Mouse (Mus musculus) bone marrow, adult 2 months (tissue): ENCODE results near the gene Crybb3. TPM values are rescaled to one million over a fixed set of nuclear protein-coding genes. Genes with fewer than 3 reads are reported as not detected.

Source experiments
- H3K27ac ChIP-seq: fragments of 200-500 bp; 2 replicates; pipeline ENCODE4 v1.5.1; 2012; ENCODE audit warnings: low read depth, mild to moderate bottlenecking, control low read depth, inconsistent platforms, low read length; ENCODE audit not compliant: control insufficient read depth, poor library complexity, insufficient read depth
- H3K4me1 ChIP-seq: fragments of 200-500 bp; 2 replicates; pipeline ENCODE4 v1.6.1; 2011; ENCODE audit warnings: low read length; ENCODE audit not compliant: control insufficient read depth, insufficient read depth
- H3K4me3 ChIP-seq: fragments of 200-500 bp; replicated peaks from 2 replicates; pipeline ENCODE3; 2011; ENCODE audit warnings: mild to moderate bottlenecking, low read depth, low read length, control low read depth; ENCODE audit not compliant: control insufficient read depth
- CTCF ChIP-seq: fragments of 200-500 bp; IDR thresholded peaks from 2 replicates; pipeline ENCODE4 v1.5.1; 2011; ENCODE audit warnings: low read length, control low read depth; ENCODE audit not compliant: control insufficient read depth, insufficient read depth
- POLR2A ChIP-seq: fragments of 200-500 bp; IDR thresholded peaks from 2 replicates; pipeline ENCODE4 v1.6.1; 2011; ENCODE audit warnings: low read depth, mild to moderate bottlenecking, control low read depth, low read length, borderline replicate concordance; ENCODE audit not compliant: control insufficient read depth
- WGBS: fragments of 180-500 bp; shearing (Covaris S2); methylation state at CpG from one replicate; pipeline ENCODE4 v1.1.7; 2018; 5-methylcytosine and 5-hydroxymethylcytosine counted together
- polyA plus RNA-seq: library from polyadenylated mRNA; stranded (reverse); fragments of >200 nt; gene quantifications from 2 replicates; pipeline ENCODE4 v1.2.4, GENCODE M21; 2011; ENCODE audit warnings: low replicate concordance; ENCODE audit not compliant: missing spikeins, insufficient read depth, insufficient read length

Gene Crybb3
- polyA plus RNA-seq, 1 experiment = not detected

GRCm38 (mm10) chr5:113049876-113050275, 31.5 kb downstream of the Crybb3 start:
- TF ChIP-seq POLR2A (no peak), CTCF (no peak)
- H3K4me3 ChIP-seq = no peak overlapping the region

GRCm38 (mm10) chr5:113045511-113046273, 35.7 kb downstream of the Crybb3 start:
- H3K27ac ChIP-seq = no peak overlapping the region

More at GRCm38 (mm10) chr5:113049876-113050275, 31.5 kb downstream of the Crybb3 start:
- peaks cover 1% of the 10 kb centered on the region; the same call in 1 of the 2 replicates for H3K4me1 ChIP-seq
- H3K27ac ChIP-seq = no peak overlapping the region

GRCm38 (mm10) chr5:113043531-113043930, 37.9 kb downstream of the Crybb3 start:
- no peak overlapping the region for H3K4me3 ChIP-seq
- TF ChIP-seq POLR2A = no peak
- no peak for TF ChIP-seq CTCF
- H3K27ac ChIP-seq = no peak overlapping the region
- H3K4me1 ChIP-seq = no peaks in the 10 kb centered on the region
- WGBS = 69% methylated on average over 8 of the region's 8 CpGs

More at GRCm38 (mm10) chr5:113045511-113046273, 35.7 kb downstream of the Crybb3 start:
- Histone ChIP-seq H3K4me3 (no peak overlapping the region), H3K4me1 (no peaks in the 10 kb centered on the region)
- WGBS = 85% methylated on average over 10 of the region's 10 CpGs
- TF ChIP-seq POLR2A (no peak), CTCF (no peak)

- TF ChIP-seq CTCF (no peak), POLR2A (no peak)
These were observed 39.8 kb downstream of the Crybb3 start for GRCm38 (mm10) chr5:113041567-113042071.

GRCm38 (mm10) chr5:113040776-113041175, 40.6 kb downstream of the Crybb3 start:
- Histone ChIP-seq H3K4me1 (no peaks in the 10 kb centered on the region; the same call in 1 of the 2 replicates), H3K4me3 (no peak overlapping the region), H3K27ac (no peak overlapping the region)
- no peak for TF ChIP-seq CTCF
- TF ChIP-seq POLR2A = no peak
- 67% methylated on average over 6 of the region's 6 CpGs for WGBS

More at GRCm38 (mm10) chr5:113041567-113042071, 39.8 kb downstream of the Crybb3 start:
- H3K27ac ChIP-seq = no peak overlapping the region
- 53% methylated on average over 5 of the region's 5 CpGs for WGBS
- no peak overlapping the region for H3K4me3 ChIP-seq
- H3K4me1 ChIP-seq = no peaks in the 10 kb centered on the region

GRCm38 (mm10) chr5:113038601-113039000, 42.8 kb downstream of the Crybb3 start:
- Histone ChIP-seq H3K27ac (no peak overlapping the region), H3K4me1 (peaks cover 2% of the 10 kb centered on the region; the same call in 1 of the 2 replicates), H3K4me3 (no peak overlapping the region)
- TF ChIP-seq CTCF (no peak), POLR2A (no peak)
- 82% methylated on average over 6 of the region's 6 CpGs for WGBS

DNA sequence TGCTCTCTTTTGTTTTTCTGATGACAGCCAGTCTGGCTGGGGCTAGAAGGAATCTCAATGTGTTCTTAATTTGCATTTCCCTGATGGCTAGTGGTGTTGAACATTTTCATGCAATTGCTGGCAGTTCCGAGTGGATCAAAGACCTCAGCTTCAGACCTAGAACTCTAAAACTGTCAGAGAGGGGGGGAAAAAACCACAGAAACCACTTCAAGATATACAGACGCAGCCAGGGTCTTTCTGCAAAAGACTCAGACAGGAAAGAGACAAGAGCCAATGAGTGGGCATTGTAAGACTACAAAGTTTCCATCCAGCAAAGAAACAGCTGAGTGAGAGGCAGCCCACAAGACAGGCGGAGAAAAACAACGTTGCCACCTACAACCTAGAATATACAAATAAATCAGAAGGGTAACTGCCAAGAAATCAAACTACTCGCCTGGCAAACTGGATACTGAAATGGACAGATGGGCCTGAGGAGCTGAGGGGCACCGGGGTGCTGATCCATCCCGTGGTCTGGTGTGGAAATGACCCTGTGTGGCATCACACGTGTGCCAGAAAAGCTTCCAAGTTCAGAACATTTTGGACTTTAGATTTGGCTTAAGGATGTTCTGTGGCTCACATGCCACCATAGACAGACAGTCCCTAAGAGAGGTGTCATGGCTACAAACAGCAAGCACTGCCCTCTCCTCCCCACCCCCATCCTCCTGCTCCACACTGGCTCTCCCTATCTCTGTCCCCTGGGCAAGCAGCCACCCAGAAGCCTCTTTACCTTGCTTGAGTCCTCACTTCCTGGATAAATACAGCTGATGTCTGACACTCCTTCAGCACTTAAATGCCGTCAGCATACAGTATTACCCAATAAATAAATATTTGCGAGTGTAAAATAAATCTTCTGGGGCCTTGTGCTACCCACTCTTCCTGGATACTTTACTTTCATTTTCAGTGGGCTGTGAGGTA, 46.0 kb downstream of the Crybb3 start:
- 11% methylated on average over 10 of the region's 10 CpGs for WGBS
- Histone ChIP-seq H3K4me3 (no peak overlapping the region), H3K27ac (no peak overlapping the region), H3K4me1 (peaks cover 2% of the 10 kb centered on the region; the same call in 1 of the 2 replicates)
- TF ChIP-seq POLR2A (no peak), CTCF (no peak)

DNA sequence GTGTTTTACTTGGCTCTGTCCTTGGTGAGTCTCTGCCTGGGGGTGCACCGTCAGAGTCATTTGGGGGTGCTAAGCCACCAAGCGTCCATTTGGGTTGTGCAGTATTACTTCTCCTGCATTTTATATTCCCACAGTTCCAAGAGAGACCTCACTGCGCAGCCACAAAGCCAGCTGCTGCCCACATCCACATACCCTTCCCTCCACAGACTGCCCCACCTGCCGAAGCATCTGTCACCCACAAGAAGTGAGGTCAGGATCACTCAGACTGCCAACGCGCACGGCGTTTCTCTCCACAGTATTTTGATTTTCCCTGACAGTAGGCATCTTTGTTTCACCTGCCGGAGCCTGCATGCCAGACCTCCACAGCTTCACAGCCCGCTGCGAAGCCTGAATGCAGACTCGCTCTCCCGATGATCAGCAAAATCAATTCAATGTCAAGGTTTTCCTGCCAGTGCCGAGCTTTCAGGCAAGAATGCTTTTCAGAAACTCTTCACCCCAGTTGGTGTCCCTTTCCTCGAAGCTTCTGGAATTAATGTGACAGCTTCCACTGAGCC, 50.1 kb downstream of the Crybb3 start:
- TF ChIP-seq CTCF = no peak
- no peak for TF ChIP-seq POLR2A
- WGBS = 74% methylated on average over 15 of the region's 15 CpGs

More for the DNA sequence above, 50.1 kb downstream of the Crybb3 start:
- H3K27ac ChIP-seq = no peak overlapping the region
- H3K4me1 ChIP-seq = peaks cover 2% of the 10 kb centered on the region; the same call in 1 of the 2 replicates
- H3K4me3 ChIP-seq = no peak overlapping the region
